Mouse (Mus musculus) thymus, adult 2 months (tissue): ENCODE measurements at regions not wholly inside any gene's neighbourhood (a gene's known extent, or its start where the extent isn't known, plus 50 kb on each side); places are given as distances from the start of the nearest gene placed in this dataset.
A peak's percentile ranks its signal among the peaks of the same experiment; 100 is the strongest.

Experiments
- DNase-seq: peaks from one replicate; pipeline ENCODE4 v3.0.0; 2021
- H3K27ac ChIP-seq: fragments of 200-500 bp; 2 replicates; pipeline ENCODE4 v1.5.1; 2012; ENCODE audit warnings: low read length, control low read depth; ENCODE audit not compliant: control insufficient read depth, insufficient read depth
- H3K27me3 ChIP-seq: fragments of 200-500 bp; 2 replicates; pipeline ENCODE4 v1.6.1; 2012; ENCODE audit warnings: mild to moderate bottlenecking, low read length, moderate library complexity, mixed read lengths; ENCODE audit not compliant: control insufficient read depth, insufficient read depth
- H3K36me3 ChIP-seq: fragments of 200-500 bp; 2 replicates; pipeline ENCODE4 v1.6.1; 2012; ENCODE audit warnings: mild to moderate bottlenecking, low read length, moderate library complexity; ENCODE audit not compliant: control insufficient read depth, insufficient read depth
- H3K4me1 ChIP-seq: fragments of 200-500 bp; replicated peaks from 2 replicates; pipeline ENCODE4 v1.6.1; 2012; ENCODE audit warnings: low read length; ENCODE audit not compliant: control insufficient read depth, insufficient read depth
- H3K4me3 ChIP-seq: fragments of 200-500 bp; 2 replicates; pipeline ENCODE4 v1.5.1; 2012; ENCODE audit warnings: mild to moderate bottlenecking, low read length, control low read depth, moderate library complexity; ENCODE audit not compliant: control insufficient read depth, insufficient read depth
- CTCF ChIP-seq: fragments of 200-500 bp; IDR thresholded peaks from 2 replicates; pipeline ENCODE4 v1.5.1; 2012; ENCODE audit warnings: mild to moderate bottlenecking, control low read depth, low read length, moderate library complexity, borderline replicate concordance; ENCODE audit not compliant: control insufficient read depth, poor library complexity, insufficient read depth; ENCODE audit errors: extremely low read depth
- POLR2A ChIP-seq: fragments of 200-500 bp; IDR thresholded peaks from 2 replicates; pipeline ENCODE4 v1.6.1; 2012; ENCODE audit warnings: mild to moderate bottlenecking, low read length, control low read depth, moderate library complexity; ENCODE audit not compliant: control insufficient read depth, poor library complexity, insufficient read depth; ENCODE audit errors: extremely low read depth
- WGBS: fragments of 180-500 bp; shearing (Covaris S2); methylation state at CpG from one replicate; pipeline ENCODE4 v1.1.7; 2018; 5-methylcytosine and 5-hydroxymethylcytosine counted together

- DNase-seq: peak; percentile 84
- no peak overlapping the region for H3K4me3 ChIP-seq
- H3K27ac ChIP-seq: peak overlapping the region; percentile 99
- H3K36me3 ChIP-seq: no peaks in the 10 kb centered on the region
- H3K27me3 ChIP-seq: no peaks in the 10 kb centered on the region
- TF ChIP-seq CTCF: 0 out of 2 replicates have a peak, but pooled peaks have one; percentile 25
- TF ChIP-seq POLR2A: no peak
- peaks cover 71% of the 10 kb centered on the region for H3K4me1 ChIP-seq
- WGBS: 7% methylated on average over 6 of the region's 6 CpGs
Measured at GRCm38 (mm10) chr17:79954624-79955244, 58.8 kb upstream of the Atl2 start.

DNA sequence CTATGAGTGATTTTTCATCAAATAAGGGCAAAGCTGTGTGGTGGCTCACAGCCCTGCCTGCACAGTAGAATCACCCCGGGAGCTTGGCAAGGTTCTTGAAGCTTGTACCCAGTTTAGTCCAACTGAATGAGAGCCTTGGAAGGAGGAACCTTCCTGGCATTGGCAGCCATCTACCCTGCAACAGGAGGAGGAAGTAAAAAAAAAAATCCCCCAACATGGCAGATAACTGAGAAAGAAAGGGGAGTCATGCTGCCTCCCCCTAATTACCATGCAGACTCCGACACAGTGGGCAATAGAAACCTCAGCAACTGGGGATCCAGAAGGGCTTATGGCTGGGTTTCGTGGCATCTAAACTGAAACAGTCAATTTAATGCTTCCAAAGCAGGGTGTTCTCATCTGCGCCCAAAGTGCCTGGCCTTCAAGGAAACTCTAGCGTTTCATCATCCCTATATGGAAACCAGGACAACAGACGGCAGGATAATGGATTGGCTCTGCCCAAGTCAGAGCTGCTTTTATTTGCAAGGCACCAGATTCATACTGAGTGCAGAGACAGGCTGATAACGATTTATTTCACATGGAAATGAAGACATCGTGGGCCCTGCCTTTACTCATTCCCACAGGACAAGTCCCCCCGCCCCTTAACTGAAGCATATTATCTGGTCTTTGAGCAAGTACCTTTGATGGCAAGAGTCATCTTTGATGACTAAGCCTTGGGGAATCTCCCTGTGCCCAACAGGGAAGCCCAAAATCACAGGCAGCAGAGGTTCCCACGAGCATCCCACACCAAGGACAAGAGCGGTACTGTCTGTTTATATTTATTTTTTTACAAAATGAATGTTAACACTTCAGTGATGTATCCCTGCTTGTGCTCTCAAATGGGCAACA is 52.9 kb upstream of the Atl2 start:
- H3K4me3 ChIP-seq: no peak overlapping the region
- no peaks in the 10 kb centered on the region for H3K36me3 ChIP-seq
- DNase-seq: no peak
- TF ChIP-seq CTCF (no peak), POLR2A (no peak)
- H3K27ac ChIP-seq: no peak overlapping the region
- 90% methylated on average over 11 of the region's 11 CpGs for WGBS
- no peaks in the 10 kb centered on the region for H3K27me3 ChIP-seq
- H3K4me1 ChIP-seq: peaks cover 42% of the 10 kb centered on the region
